Mouse (Mus musculus): ENCODE measurements around the gene Tcf12.

Tcf12 gene

GRCm38 (mm10) chr9:72088893-72089611 lies 22.6 kb downstream of the Tcf12 start:
- no peak for DNase-seq (ENCODE audit: extremely low spot score, low spot score)

GRCm38 (mm10) chr9:72085017-72085416 lies 26.7 kb downstream of the Tcf12 start:
- no peak for DNase-seq (ENCODE audit: extremely low spot score, low spot score)

- no peak for DNase-seq (ENCODE audit: extremely low spot score, low spot score)
These were observed 27.5 kb downstream of the Tcf12 start for GRCm38 (mm10) chr9:72084131-72084530.

- DNase-seq (ENCODE audit: extremely low spot score, low spot score), result no peak
These were observed 35.5 kb downstream of the Tcf12 start for GRCm38 (mm10) chr9:72076158-72076557.

- DNase-seq (ENCODE audit: extremely low spot score, low spot score), result no peak
These were observed 45.5 kb downstream of the Tcf12 start for GRCm38 (mm10) chr9:72066151-72066550.

- DNase-seq (ENCODE audit: extremely low spot score, low spot score), result no peak
These were observed 58.5 kb downstream of the Tcf12 start for GRCm38 (mm10) chr9:72053144-72053543.

- no peak for DNase-seq (ENCODE audit: extremely low spot score, low spot score)
These were observed 71.5 kb downstream of the Tcf12 start for GRCm38 (mm10) chr9:72040156-72040555.

- DNase-seq (ENCODE audit: extremely low spot score, low spot score), result no peak
These were observed 72.3 kb downstream of the Tcf12 start for GRCm38 (mm10) chr9:72039369-72039768.

GRCm38 (mm10) chr9:72037059-72037516 lies 74.6 kb downstream of the Tcf12 start:
- no peak for DNase-seq (ENCODE audit: extremely low spot score, low spot score)

- no peak for DNase-seq (ENCODE audit: extremely low spot score, low spot score)
These were observed 75.4 kb downstream of the Tcf12 start for GRCm38 (mm10) chr9:72036257-72036656.

- DNase-seq (ENCODE audit: extremely low spot score, low spot score), result no peak
These were observed 78.4 kb downstream of the Tcf12 start for GRCm38 (mm10) chr9:72033271-72033670.

GRCm38 (mm10) chr9:72030274-72030673 lies 81.4 kb downstream of the Tcf12 start:
- no peak for DNase-seq (ENCODE audit: extremely low spot score, low spot score)

- no peak for DNase-seq (ENCODE audit: extremely low spot score, low spot score)
These were observed 82.1 kb downstream of the Tcf12 start for GRCm38 (mm10) chr9:72029601-72030000.

- DNase-seq (ENCODE audit: extremely low spot score, low spot score), result no peak
These were observed 88.4 kb downstream of the Tcf12 start for GRCm38 (mm10) chr9:72023274-72023673.

- no peak for DNase-seq (ENCODE audit: extremely low spot score, low spot score)
These were observed 90.2 kb downstream of the Tcf12 start for GRCm38 (mm10) chr9:72021512-72021911.

GRCm38 (mm10) chr9:72016021-72016420 lies 95.7 kb downstream of the Tcf12 start:
- no peak for DNase-seq (ENCODE audit: extremely low spot score, low spot score)

GRCm38 (mm10) chr9:72014585-72015381 lies 96.9 kb downstream of the Tcf12 start:
- DNase-seq (ENCODE audit: extremely low spot score, low spot score), result no peak

GRCm38 (mm10) chr9:72013541-72013940 lies 98.1 kb downstream of the Tcf12 start:
- DNase-seq (ENCODE audit: extremely low spot score, low spot score), result no peak

- DNase-seq (ENCODE audit: extremely low spot score, low spot score), result no peak
These were observed 103.0 kb downstream of the Tcf12 start for GRCm38 (mm10) chr9:72008634-72009033.

- DNase-seq (ENCODE audit: extremely low spot score, low spot score), result no peak
These were observed 120.5 kb downstream of the Tcf12 start for GRCm38 (mm10) chr9:71991147-71991546.

GRCm38 (mm10) chr9:71990376-71990775 lies 121.3 kb downstream of the Tcf12 start:
- no peak for DNase-seq (ENCODE audit: extremely low spot score, low spot score)

- no peak for DNase-seq (ENCODE audit: extremely low spot score, low spot score)
These were observed 122.0 kb downstream of the Tcf12 start for GRCm38 (mm10) chr9:71989663-71990062.

GRCm38 (mm10) chr9:71986716-71987115 lies 125.0 kb downstream of the Tcf12 start:
- no peak for DNase-seq (ENCODE audit: extremely low spot score, low spot score)
